Mouse (Mus musculus) lung, postnatal 0 days (tissue): ENCODE measurements around the gene Cry1.

Experiments
- CTCF ChIP-seq: IDR thresholded peaks from 2 replicates; pipeline ENCODE4 v1.5.1; 2016; ENCODE audit warnings: antibody characterized with exemption, mild to moderate bottlenecking
- EP300 ChIP-seq: IDR thresholded peaks from 2 replicates; pipeline ENCODE4 v1.6.1; 2016; ENCODE audit warnings: antibody characterized with exemption, mild to moderate bottlenecking, control low read depth

- TF ChIP-seq CTCF (no peak), EP300 (no peak)
Measured at GRCm38 (mm10) chr10:85182766-85183165, 2.1 kb downstream of the Cry1 start.
